Mouse (Mus musculus) spleen, adult 2 months (tissue): Measurements from ENCODE around the gene 1810010D01Rik. TPM values are rescaled to one million over a fixed set of nuclear protein-coding genes. Genes with fewer than 3 reads are reported as not detected.

Experiments
- DNase-seq, 2 experiments: peaks; one replicate each; pipeline versions ENCODE4 v3.0.0 to v3.0.0-alpha.2; 2012 to 2021; ENCODE audit warnings: low spot score in 2 of 2, low read depth in 1 of 2
- H3K27ac ChIP-seq: fragments of 200-500 bp; 2 replicates; pipeline ENCODE4 v1.5.1; 2012; ENCODE audit warnings: low read length, inconsistent platforms; ENCODE audit not compliant: insufficient read depth
- H3K27me3 ChIP-seq: fragments of 200-500 bp; 2 replicates; pipeline ENCODE4 v1.6.1; 2012; ENCODE audit warnings: mild to moderate bottlenecking, moderate library complexity, low read length, inconsistent platforms; ENCODE audit not compliant: control insufficient read depth, insufficient read depth
- H3K36me3 ChIP-seq: fragments of 200-500 bp; 2 replicates; pipeline ENCODE4 v1.6.1; 2012; ENCODE audit warnings: mild to moderate bottlenecking, low read length, inconsistent platforms; ENCODE audit not compliant: control insufficient read depth, insufficient read depth
- H3K4me1 ChIP-seq: fragments of 200-500 bp; 2 replicates; pipeline ENCODE4 v1.6.1; 2011; ENCODE audit warnings: inconsistent platforms; ENCODE audit not compliant: control insufficient read depth, insufficient read depth, insufficient read length
- H3K4me3 ChIP-seq: fragments of 200-500 bp; 2 replicates; pipeline ENCODE4 v1.5.1; 2011; ENCODE audit warnings: mild to moderate bottlenecking, inconsistent platforms; ENCODE audit not compliant: insufficient read depth, insufficient read length; ENCODE audit errors: extremely low read depth
- CTCF ChIP-seq: fragments of 200-500 bp; IDR thresholded peaks from 2 replicates; pipeline ENCODE4 v1.5.1; 2011; ENCODE audit warnings: mild to moderate bottlenecking, inconsistent platforms; ENCODE audit not compliant: insufficient read depth, insufficient read length, insufficient replicate concordance; ENCODE audit errors: extremely low read depth
- POLR2A ChIP-seq: fragments of 200-500 bp; IDR thresholded peaks from 2 replicates; pipeline ENCODE4 v1.6.1; 2011; ENCODE audit warnings: low read depth, low read length, inconsistent platforms
- WGBS: fragments of 180-500 bp; shearing (Covaris S2); methylation state at CpG from one replicate; pipeline ENCODE4 v1.1.7; 2018; 5-methylcytosine and 5-hydroxymethylcytosine counted together
- polyA plus RNA-seq: library from polyadenylated mRNA; depleted of rRNA; stranded (reverse); fragments of >200 nt; gene quantifications from 2 replicates; pipeline ENCODE4 v1.2.3, GENCODE M21; 2012; rRNA removed

1810010D01Rik gene
- polyA plus RNA-seq, 1 experiment = 9.0 TPM

GRCm38 (mm10) chr7:145176750-145177589 lies 30.9 kb downstream of the 1810010D01Rik start:
- no peaks in the 10 kb centered on the region for H3K36me3 ChIP-seq
- H3K27me3 ChIP-seq = no peaks in the 10 kb centered on the region
- H3K4me1 ChIP-seq = no peaks in the 10 kb centered on the region
- no peak overlapping the region for H3K4me3 ChIP-seq
- TF ChIP-seq CTCF = no peak
- TF ChIP-seq POLR2A = no peak
- WGBS = 87% methylated on average over 15 of the region's 15 CpGs
- DNase-seq = no peak
- H3K27ac ChIP-seq = no peak overlapping the region

DNA sequence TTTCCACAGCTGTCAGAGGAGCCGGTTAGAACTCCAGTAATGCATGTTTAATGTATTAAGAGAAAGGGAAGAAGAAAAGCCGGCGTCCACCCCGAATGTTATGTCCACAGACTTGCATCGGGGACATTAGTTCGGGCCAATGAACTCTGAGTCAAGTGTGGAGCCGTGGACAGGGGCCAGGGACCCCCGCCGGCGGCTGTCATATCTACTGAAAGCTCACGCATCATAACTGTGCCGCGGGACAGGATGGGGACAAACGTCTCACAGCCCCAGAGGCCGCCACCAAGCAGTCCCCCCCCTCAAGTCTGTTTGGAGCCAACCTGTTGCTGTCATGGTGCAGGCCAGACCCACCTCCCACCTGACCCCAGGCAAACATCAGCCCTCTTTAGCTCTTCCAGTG lies 34.4 kb downstream of the 1810010D01Rik start:
- Histone ChIP-seq H3K36me3 (no peaks in the 10 kb centered on the region), H3K4me3 (no peak overlapping the region), H3K4me1 (no peaks in the 10 kb centered on the region), H3K27me3 (no peaks in the 10 kb centered on the region), H3K27ac (no peak overlapping the region)
- no peak for DNase-seq
- TF ChIP-seq POLR2A = no peak
- TF ChIP-seq CTCF = no peak
- WGBS = 88% methylated on average over 15 of the region's 15 CpGs

DNA sequence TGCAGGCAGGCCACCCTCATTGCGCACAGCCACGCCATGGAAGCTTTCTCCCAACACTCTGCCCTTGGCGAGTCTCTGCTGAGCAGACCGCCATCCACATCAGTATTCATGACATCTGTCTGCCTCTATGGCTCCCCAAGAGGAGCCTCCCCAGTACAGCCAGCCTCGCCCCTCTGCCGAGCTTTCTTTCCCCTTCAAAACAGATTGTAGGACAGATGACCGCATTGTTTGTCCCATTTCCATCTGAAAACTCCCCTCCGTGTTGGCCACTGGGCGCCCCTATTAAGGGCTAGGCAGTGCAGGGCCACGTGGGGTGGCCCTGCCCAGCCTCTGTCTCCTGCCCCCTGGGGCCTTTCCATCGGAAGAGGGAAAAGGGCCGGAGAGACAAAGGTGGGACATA lies 34.8 kb downstream of the 1810010D01Rik start:
- Histone ChIP-seq H3K36me3 (no peaks in the 10 kb centered on the region), H3K4me3 (no peak overlapping the region), H3K27me3 (no peaks in the 10 kb centered on the region), H3K27ac (no peak overlapping the region), H3K4me1 (no peaks in the 10 kb centered on the region)
- WGBS = 67% methylated on average over 12 of the region's 12 CpGs
- no peak for DNase-seq
- TF ChIP-seq POLR2A = no peak
- TF ChIP-seq CTCF = no peak

GRCm38 (mm10) chr7:145169703-145170102 lies 38.2 kb downstream of the 1810010D01Rik start:
- no peak for DNase-seq
- Histone ChIP-seq H3K36me3 (no peaks in the 10 kb centered on the region), H3K27ac (no peak overlapping the region), H3K4me3 (no peak overlapping the region), H3K27me3 (no peaks in the 10 kb centered on the region), H3K4me1 (no peaks in the 10 kb centered on the region)
- TF ChIP-seq CTCF (no peak), POLR2A (no peak)
- WGBS = 80% methylated on average over 3 of the region's 3 CpGs

DNA sequence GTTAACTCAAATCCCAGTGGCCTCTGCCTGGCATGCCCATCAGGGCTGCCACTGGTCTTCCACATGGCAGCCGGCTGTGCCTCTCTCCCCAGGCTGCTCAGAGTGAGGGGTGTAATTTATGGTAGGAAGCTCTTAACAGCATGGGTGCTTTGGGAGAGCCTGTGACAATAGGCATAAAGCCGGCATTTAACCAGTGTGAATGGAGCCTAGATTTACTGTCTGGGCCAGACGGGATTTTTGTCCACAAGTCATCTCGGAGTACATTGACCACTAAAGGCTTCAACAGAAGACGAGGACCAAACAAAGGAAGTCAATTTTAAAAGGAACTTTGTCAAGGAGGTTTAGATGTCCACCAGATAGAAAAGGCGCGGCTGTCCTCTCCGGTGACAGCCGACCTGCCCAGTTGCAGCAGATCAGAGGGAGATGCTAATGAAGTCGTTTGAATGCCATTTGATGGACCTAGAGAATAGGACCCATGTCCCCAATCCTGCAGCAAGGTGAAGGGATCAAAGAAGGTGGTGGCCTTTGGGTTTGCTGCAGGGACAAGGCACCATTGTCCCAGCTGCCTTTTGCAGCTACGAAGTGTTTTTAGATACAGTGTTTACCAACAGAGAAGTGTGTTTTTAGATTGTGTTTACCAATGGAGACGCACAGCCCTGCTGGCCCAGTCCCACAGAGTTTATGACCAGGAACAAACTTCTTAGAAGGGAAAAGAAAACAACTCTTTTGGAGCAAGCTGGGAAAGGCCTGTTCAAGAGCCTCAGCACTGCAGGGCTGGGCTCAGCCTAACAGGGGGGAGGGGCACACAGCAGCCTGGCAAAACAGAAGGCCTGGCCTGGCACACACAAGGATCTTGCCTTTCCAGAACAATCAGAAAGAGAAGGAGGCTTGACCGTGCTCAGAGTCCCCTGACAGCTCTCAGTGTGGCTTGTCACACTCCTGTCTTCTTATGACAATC lies 48.4 kb downstream of the 1810010D01Rik start:
- no peak overlapping the region for H3K27ac ChIP-seq
- H3K36me3 ChIP-seq = no peaks in the 10 kb centered on the region
- TF ChIP-seq POLR2A = no peak
- TF ChIP-seq CTCF = no peak
- H3K4me3 ChIP-seq = no peak overlapping the region
- no peak for DNase-seq
- H3K4me1 ChIP-seq = no peaks in the 10 kb centered on the region
- no peaks in the 10 kb centered on the region for H3K27me3 ChIP-seq
- 84% methylated on average over 13 of the region's 13 CpGs for WGBS

Other genes starting within 250 kb of the 1810010D01Rik start
- gene Tpcn2, start 75.9 kb upstream of the 1810010D01Rik start, polyA plus RNA-seq = 23.8 and 31.3 TPM in 2 replicates
- 2.2 and 2.5 TPM in 2 replicates for gene Mrgprf, start 92.7 kb upstream of the 1810010D01Rik start, polyA plus RNA-seq
- not detected in 2 replicates for gene Mrgprd, start 106.7 kb upstream of the 1810010D01Rik start, polyA plus RNA-seq